Mouse (Mus musculus) lung, postnatal 0 days (tissue): Measurements from ENCODE around the gene Tspo.

Experiments
- CTCF ChIP-seq: IDR thresholded peaks from 2 replicates; pipeline ENCODE4 v1.5.1; 2016; ENCODE audit warnings: antibody characterized with exemption, mild to moderate bottlenecking
- EP300 ChIP-seq: IDR thresholded peaks from 2 replicates; pipeline ENCODE4 v1.6.1; 2016; ENCODE audit warnings: antibody characterized with exemption, mild to moderate bottlenecking, control low read depth

DNA sequence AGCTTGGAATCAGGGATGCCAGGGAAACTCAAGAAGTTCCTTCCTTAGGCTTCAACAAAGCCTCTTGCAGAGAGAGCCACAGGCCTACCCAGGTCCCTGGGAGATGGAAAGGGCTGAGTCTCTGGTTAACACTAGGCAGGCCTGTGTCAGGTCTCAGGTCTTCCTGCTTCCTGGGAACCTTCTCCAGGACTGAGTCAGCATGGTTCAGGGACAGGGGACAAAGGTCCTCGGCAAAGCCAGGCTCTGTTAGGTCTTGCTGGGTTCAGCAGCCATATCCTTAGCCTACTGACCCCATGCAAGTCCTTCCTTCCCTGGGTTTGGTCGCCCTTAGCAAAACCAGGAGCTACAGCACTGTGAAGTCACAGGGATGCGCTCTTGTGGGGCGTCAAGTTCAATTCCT lies 27.4 kb downstream of the Tspo start:
- TF ChIP-seq EP300 (no peak), CTCF (no peak)
